Mouse (Mus musculus): Measurements from ENCODE around the gene Sohlh1. TPM values are rescaled to one million over a fixed set of nuclear protein-coding genes. Genes with fewer than 3 reads are reported as not detected.

Gene Sohlh1
- 1 to 10 TPM in 1 of 2 experiments, under 1 TPM in 1; 0.51 to 1.3 TPM for polyA plus RNA-seq (2017; shearing (Covaris generic))

GRCm38 (mm10) chr2:25847226-25847625, at the start of gene Sohlh1:
Gene Sohlh1 (minus strand): TSS chr2:25847248.

GRCm38 (mm10) chr2:25863337-25864131, 16.5 kb upstream of the Sohlh1 start, which contains the start of gene Kcnt1:
Gene Kcnt1 (plus strand): TSS chr2:25863734.

DNA sequence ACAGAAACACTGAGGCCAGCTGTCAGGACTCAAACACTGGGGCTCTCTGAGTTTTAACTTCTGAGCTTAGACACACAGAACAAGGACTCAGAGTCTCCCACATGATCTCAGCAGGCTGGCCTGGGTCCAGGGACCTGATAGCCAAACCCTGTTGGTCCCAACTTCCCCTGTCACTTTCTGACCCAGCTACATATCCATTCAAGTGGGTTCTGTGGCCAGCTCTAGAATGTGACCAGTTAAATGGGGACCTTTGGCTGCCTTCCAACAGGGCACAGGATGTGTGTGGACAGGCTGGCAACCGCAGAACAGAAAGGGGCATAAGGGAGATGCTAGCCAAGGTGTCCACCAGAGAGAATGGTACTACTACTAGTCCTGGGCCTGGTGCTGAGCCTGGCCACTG, 24.2 kb downstream of the Sohlh1 start, which contains the start of gene Lcn9:
Gene Lcn9, plus strand, starts transcription at position 348 of the 400 bp plus-strand sequence.

GRCm38 (mm10) chr2:25815748-25816147, 31.3 kb downstream of the Sohlh1 start, which contains the start of gene Glt6d1:
Gene Glt6d1 (minus strand): TSS chr2:25815848.

Other genes starting within 250 kb of the Sohlh1 start
- gene Rabl6, start 238.7 kb downstream of the Sohlh1 start, polyA plus RNA-seq (2017; shearing (Covaris generic)): 10 to 100 TPM; 41.1 to 47.1 TPM
- not detected for gene Ccdc183, start 229.6 kb downstream of the Sohlh1 start, polyA plus RNA-seq (2017; shearing (Covaris generic))
- 1 to 10 TPM; 4.1 TPM for gene Tmem141, start 225.2 kb downstream of the Sohlh1 start, polyA plus RNA-seq (2017; shearing (Covaris generic))
- 10 to 100 TPM in 1 of 2 experiments, not detected in 1; 18.1 TPM for gene Fcna, start 219.2 kb downstream of the Sohlh1 start, polyA plus RNA-seq (2017; shearing (Covaris generic))
- not detected for gene Lcn8, start 194.1 kb downstream of the Sohlh1 start, polyA plus RNA-seq (2017; shearing (Covaris generic))
- not detected for gene Lcn5, start 189.3 kb downstream of the Sohlh1 start, polyA plus RNA-seq (2017; shearing (Covaris generic))
- under 1 TPM in 1 of 2 experiments, not detected in 1; 0.33 TPM for gene Lcn6, start 170.5 kb downstream of the Sohlh1 start, polyA plus RNA-seq (2017; shearing (Covaris generic))
- gene Lcn10, start 164.5 kb downstream of the Sohlh1 start, polyA plus RNA-seq (2017; shearing (Covaris generic)): 1 to 10 TPM in 1 of 2 experiments, not detected in 1; 1.0 TPM
- gene Obp2a, start 147.2 kb downstream of the Sohlh1 start, polyA plus RNA-seq (2017; shearing (Covaris generic)): 1 to 10 TPM in 1 of 2 experiments, not detected in 1; 1.3 TPM
- gene Bmyc, start 140.5 kb downstream of the Sohlh1 start, polyA plus RNA-seq (2017; shearing (Covaris generic)): 100 to 1,000 TPM in 1 of 2 experiments, 10 to 100 TPM in 1; 88.1 to 160 TPM
- gene Obp2b, start 110.2 kb downstream of the Sohlh1 start, polyA plus RNA-seq (2017; shearing (Covaris generic)): not detected
- gene Lcn3, start 81.7 kb downstream of the Sohlh1 start, polyA plus RNA-seq (2017; shearing (Covaris generic)): not detected
- gene Lcn11, start 70.2 kb downstream of the Sohlh1 start, polyA plus RNA-seq (2017; shearing (Covaris generic)): under 1 TPM in 1 of 2 experiments, not detected in 1; 0.45 TPM
- not detected for gene Gm13539, start 65.0 kb downstream of the Sohlh1 start, polyA plus RNA-seq (2017; shearing (Covaris generic))
- gene Glt6d1, start 31.4 kb downstream of the Sohlh1 start, polyA plus RNA-seq (2017; shearing (Covaris generic)): under 1 TPM in 1 of 2 experiments, not detected in 1; 0.53 TPM
- gene Lcn9, start 24.1 kb downstream of the Sohlh1 start, polyA plus RNA-seq (2017; shearing (Covaris generic)): not detected
- 1 to 10 TPM in 1 of 2 experiments, under 1 TPM in 1; 0.45 to 1.6 TPM for gene Kcnt1, start 16.5 kb upstream of the Sohlh1 start, polyA plus RNA-seq (2017; shearing (Covaris generic))
- 10 to 100 TPM; 19.8 to 28.8 TPM for gene Camsap1, start 136.0 kb upstream of the Sohlh1 start, polyA plus RNA-seq (2017; shearing (Covaris generic))
- 10 to 100 TPM; 61.7 to 90.7 TPM for gene Ubac1, start 174.5 kb upstream of the Sohlh1 start, polyA plus RNA-seq (2017; shearing (Covaris generic))